Comparison of ENCODE assay signal across 9 mouse cellular contexts in genomic region chr2:83739461-83740124, GRCm38 (mm10). TPM values are rescaled to one million over a fixed set of nuclear protein-coding genes. Genes with fewer than 3 reads are reported as not detected.
DNase-seq lines count a peak whose midpoint lies in the region; ATAC-seq and TF ChIP-seq lines count a peak whose summit lies in the region.
"Had no signal": no experiment of that assay in that cellular context is flagged by ENCODE, and none has a peak within 500 bp of the region (broad histone marks: within the 10 kb centered on the region; RNA-seq: fewer than 3 reads in every experiment).

No protein-coding gene starts in this region.

- TF ChIP-seq POLR2A in ES-Bruce4 (IDR thresholded peaks at IDR 0.05; ENCODE audit: insufficient read depth, low read length) = no peak

- 25% methylated on average over 9 of the region's 9 CpGs for WGBS in kidney, embryonic 14.5 days
- WGBS in intestine, embryonic 16.5 days = 55% methylated on average over 9 of the region's 9 CpGs
- 69% methylated on average over 9 of the region's 9 CpGs for WGBS in midbrain, embryonic 15.5 days

- H3K4me2 ChIP-seq in kidney, embryonic 14.5 days (replicated peaks; ENCODE audit: low read depth, low read length) = no peak overlapping the region
- H3K4me2 ChIP-seq in intestine, embryonic 16.5 days (ENCODE audit: low read depth, low read length) = no peak overlapping the region
- H3K4me2 ChIP-seq in midbrain, embryonic 15.5 days = no peak overlapping the region

- peaks cover 22% of the 10 kb centered on the region for H3K36me3 ChIP-seq in kidney, embryonic 14.5 days (ENCODE audit: control insufficient read depth, insufficient read depth, low read length)
- H3K36me3 ChIP-seq in ES-Bruce4 (ENCODE audit: control insufficient read depth, insufficient read depth, low read length, poor library complexity, severe bottlenecking) = no peaks in the 10 kb centered on the region
- H3K36me3 ChIP-seq in intestine, embryonic 16.5 days (ENCODE audit: control insufficient read depth, insufficient read depth, low read length) = no peaks in the 10 kb centered on the region
- H3K36me3 ChIP-seq in midbrain, embryonic 15.5 days (replicated peaks) = no peaks in the 10 kb centered on the region

- H3K4me3 ChIP-seq in kidney, embryonic 14.5 days (ENCODE audit: low read length) = no peak overlapping the region
- H3K4me3 ChIP-seq in ES-Bruce4 (ENCODE audit: low read depth, low read length) = no peak overlapping the region
- H3K4me3 ChIP-seq in intestine, embryonic 16.5 days (ENCODE audit: low read length) = no peak overlapping the region
- no peak overlapping the region for H3K4me3 ChIP-seq in midbrain, embryonic 15.5 days

- TF ChIP-seq EP300 in ES-Bruce4 (IDR thresholded peaks at IDR 0.05; ENCODE audit: insufficient read depth, low read depth, low read length) = no peak

- H3K27me3 ChIP-seq in kidney, embryonic 14.5 days (ENCODE audit: control insufficient read depth, insufficient read depth, low read length) = no peaks in the 10 kb centered on the region
- no peaks in the 10 kb centered on the region for H3K27me3 ChIP-seq in ES-Bruce4 (ENCODE audit: control insufficient read depth, insufficient read depth, low read length, poor library complexity, severe bottlenecking)
- no peaks in the 10 kb centered on the region for H3K27me3 ChIP-seq in intestine, embryonic 16.5 days (replicated peaks; ENCODE audit: control insufficient read depth, insufficient read depth, low read length)
- no peaks in the 10 kb centered on the region for H3K27me3 ChIP-seq in midbrain, embryonic 15.5 days (replicated peaks)

- H3K9ac ChIP-seq in kidney, embryonic 14.5 days (ENCODE audit: low read depth, low read length) = no peak overlapping the region
- H3K9ac ChIP-seq in ES-Bruce4 (ENCODE audit: low read depth, poor library complexity, severe bottlenecking) = no peak overlapping the region
- no peak overlapping the region for H3K9ac ChIP-seq in intestine, embryonic 16.5 days (ENCODE audit: low read depth, low read length)
- no peak overlapping the region for H3K9ac ChIP-seq in midbrain, embryonic 15.5 days

- H3K4me1 ChIP-seq in kidney, embryonic 14.5 days (ENCODE audit: control insufficient read depth, insufficient read depth, low read length) = peaks cover 25% of the 10 kb centered on the region
- peaks cover 7% of the 10 kb centered on the region for H3K4me1 ChIP-seq in ES-Bruce4 (ENCODE audit: control insufficient read depth, insufficient read depth, low read length)
- peaks cover 14% of the 10 kb centered on the region for H3K4me1 ChIP-seq in intestine, embryonic 16.5 days (ENCODE audit: control insufficient read depth, insufficient read depth, low read length)
- H3K4me1 ChIP-seq in midbrain, embryonic 15.5 days = no peaks in the 10 kb centered on the region

- TF ChIP-seq CTCF in ES-Bruce4 (IDR thresholded peaks at IDR 0.05; ENCODE audit: low read depth, low read length) = no peak

- peak overlapping the region; percentile 52; the same call in 1 of the 2 replicates for H3K27ac ChIP-seq in kidney, embryonic 14.5 days (ENCODE audit: low read depth, low read length)
- H3K27ac ChIP-seq in ES-Bruce4 (ENCODE audit: insufficient read depth, low read length) = peak overlapping the region; percentile 35; the same call in 1 of the 2 replicates
- H3K27ac ChIP-seq in intestine, embryonic 16.5 days (ENCODE audit: low read length) = peak overlapping the region; percentile 57
- H3K27ac ChIP-seq in midbrain, embryonic 15.5 days = no peak overlapping the region

- DNase-seq in kidney, postnatal 14 days = no peak
- peak; percentile 73 for DNase-seq in ZHBTc4 (ENCODE audit: low read depth, low spot score)
- DNase-seq: cerebellum, postnatal 10 days; thymus, adult 2 months had no signal

- ATAC-seq in kidney, embryonic 14.5 days (ENCODE audit: low FRiP score, low TSS enrichment) = peak; percentile 65; the same call in 1 of the 2 replicates
- ATAC-seq in intestine, embryonic 16.5 days = no peak
- ATAC-seq in midbrain, embryonic 15.5 days (replicated peaks) = no peak
- ATAC-seq in erythroid progenitor cell, adult 5-6 weeks (replicated peaks; ENCODE audit: low FRiP score, poor library complexity, severe bottlenecking) = no peak

- H3K9me3 ChIP-seq in kidney, embryonic 14.5 days (ENCODE audit: control insufficient read depth, low read length) = no peaks in the 10 kb centered on the region
- no peaks in the 10 kb centered on the region for H3K9me3 ChIP-seq in ES-Bruce4 (replicated peaks; ENCODE audit: control insufficient read depth, insufficient read depth, low read length, poor library complexity, severe bottlenecking)
- no peaks in the 10 kb centered on the region for H3K9me3 ChIP-seq in intestine, embryonic 16.5 days (ENCODE audit: control insufficient read depth, low read length)
- H3K9me3 ChIP-seq in midbrain, embryonic 15.5 days = no peaks in the 10 kb centered on the region

RNA-seq across cellular contexts. Expression of gene Itgav, which starts 15.4 kb away (rescaled TPM):
- 117 and 125 TPM in 2 replicates for polyA plus RNA-seq in kidney, embryonic 14.5 days (2014; fragmentation: Nextera tagmentation; extraction: Ambion mirVana)
- 54.4 and 55.6 TPM in 2 replicates for polyA plus RNA-seq in ES-Bruce4 (2011; ENCODE audit: insufficient read depth, insufficient read length, low read depth, missing spikeins)
- 39.6 and 45.7 TPM in 2 replicates for polyA plus RNA-seq in intestine, embryonic 16.5 days (2015; fragmentation: Nextera tagmentation; extraction: Ambion mirVana)
- 16.1 and 16.9 TPM in 2 replicates for polyA plus RNA-seq in midbrain, embryonic 15.5 days (2015; fragmentation: Nextera tagmentation; extraction: Ambion mirVana)
- 2.9 and 9.0 TPM in 2 replicates for total RNA-seq in erythroid progenitor cell, adult 5-6 weeks (2015; ENCODE audit: low replicate concordance)
- total RNA-seq in erythroid progenitor cell, adult 5-6 weeks (2017; ENCODE audit: low replicate concordance) = 5.3 and 23.5 TPM in 2 replicates
